Mouse (Mus musculus): ENCODE data around the gene Enox2. TPM values are rescaled to one million over a fixed set of nuclear protein-coding genes. Genes with fewer than 3 reads are reported as not detected.

The Enox2 gene
- polyA plus RNA-seq, 1 experiment from 2014 or later, result 12.5 TPM

Other genes starting within 250 kb of the Enox2 start
- 4.0 and 5.1 TPM in 2 replicates for gene Arhgap36, start 175.7 kb upstream of the Enox2 start, polyA plus RNA-seq (2015; fragmentation: Nextera tagmentation; extraction: Ambion mirVana)